39 mouse cellular contexts compared by ENCODE assay signal in the genomic region with DNA sequence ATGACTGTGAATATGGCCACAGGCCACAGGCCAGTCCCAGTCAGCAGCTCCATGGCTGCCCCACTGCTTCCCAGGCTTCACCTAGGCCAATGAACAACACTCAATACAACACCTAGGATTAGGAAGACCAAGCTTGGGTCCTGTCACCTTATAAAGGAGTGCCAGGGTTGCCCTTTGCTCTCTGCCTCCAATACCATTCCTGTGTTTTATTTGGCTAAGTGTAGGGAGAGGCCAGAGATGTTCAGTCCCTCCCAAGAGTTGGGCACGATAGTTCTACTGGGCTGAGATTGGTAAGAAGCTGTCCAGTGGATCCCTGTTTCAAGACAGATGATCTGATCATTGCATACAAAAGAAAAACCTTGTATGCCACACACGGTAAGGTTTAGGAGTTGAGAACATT. TPM values are rescaled to one million over a fixed set of nuclear protein-coding genes. Genes with fewer than 3 reads are reported as not detected.
"Had no signal": no experiment of that assay in that cellular context is flagged by ENCODE, and none has a peak within 500 bp of the region (broad histone marks: within the 10 kb centered on the region; RNA-seq: fewer than 3 reads in every experiment).

No protein-coding gene starts in this region.

- H3K27ac ChIP-seq: embryonic facial prominence, embryonic 10.5 days; embryonic facial prominence, embryonic 12.5 days; embryonic facial prominence, embryonic 13.5 days; embryonic facial prominence, embryonic 15.5 days; forebrain, embryonic 10.5 days; forebrain, embryonic 12.5 days; forebrain, embryonic 13.5 days; forebrain, embryonic 15.5 days; gastrocnemius, adult 2 months had no signal

- H3K36me3 ChIP-seq: embryonic facial prominence, embryonic 10.5 days; embryonic facial prominence, embryonic 12.5 days; embryonic facial prominence, embryonic 13.5 days; embryonic facial prominence, embryonic 15.5 days; forebrain, embryonic 10.5 days; forebrain, embryonic 12.5 days; forebrain, embryonic 15.5 days had no signal

- H3K4me3 ChIP-seq: embryonic facial prominence, embryonic 10.5 days; embryonic facial prominence, embryonic 12.5 days; embryonic facial prominence, embryonic 13.5 days; embryonic facial prominence, embryonic 15.5 days; erythroblast, embryonic 14.5 days; forebrain, embryonic 10.5 days; forebrain, embryonic 12.5 days; forebrain, embryonic 13.5 days; forebrain, embryonic 15.5 days; gastrocnemius, adult 2 months had no signal

- H3K9me3 ChIP-seq: embryonic facial prominence, embryonic 10.5 days; embryonic facial prominence, embryonic 12.5 days; embryonic facial prominence, embryonic 13.5 days; embryonic facial prominence, embryonic 15.5 days; forebrain, embryonic 10.5 days; forebrain, embryonic 12.5 days; forebrain, embryonic 13.5 days; forebrain, embryonic 15.5 days had no signal

- H3K9ac ChIP-seq: embryonic facial prominence, embryonic 12.5 days; embryonic facial prominence, embryonic 13.5 days; embryonic facial prominence, embryonic 15.5 days; forebrain, embryonic 12.5 days; forebrain, embryonic 13.5 days; forebrain, embryonic 15.5 days; forebrain, postnatal 0 days had no signal

- ATAC-seq: forebrain, embryonic 13.5 days; forebrain, embryonic 14.5 days; forebrain, embryonic 15.5 days; forebrain, embryonic 16.5 days; forebrain, postnatal 0 days had no signal

- H3K4me1 ChIP-seq: embryonic facial prominence, embryonic 10.5 days; embryonic facial prominence, embryonic 12.5 days; embryonic facial prominence, embryonic 13.5 days; embryonic facial prominence, embryonic 15.5 days; forebrain, embryonic 15.5 days had no signal

- DNase-seq: cerebellum, adult 18-20 months; cerebellum, adult 2 months; cerebellum, adult 8-10 months; cerebellum, adult 9-10 months; cerebellum, adult 9-11 months; cerebellum, postnatal 10 days; cerebellum, postnatal 14 days; cerebellum, postnatal 25 days; cerebellum, postnatal 36 days; embryo, embryonic 11 days; forebrain, postnatal 0 days; gastrocnemius, adult 2 months; gastrocnemius, postnatal 10 days; gastrocnemius, postnatal 14 days; gastrocnemius, postnatal 25 days; gastrocnemius, postnatal 36 days; heart, adult 11 months had no signal

- H3K4me2 ChIP-seq: embryonic facial prominence, embryonic 12.5 days; embryonic facial prominence, embryonic 13.5 days; embryonic facial prominence, embryonic 15.5 days; forebrain, embryonic 12.5 days; forebrain, embryonic 13.5 days; forebrain, embryonic 15.5 days had no signal

- H3K27me3 ChIP-seq: embryonic facial prominence, embryonic 12.5 days; embryonic facial prominence, embryonic 13.5 days; embryonic facial prominence, embryonic 15.5 days; forebrain, embryonic 12.5 days; forebrain, embryonic 13.5 days; forebrain, embryonic 15.5 days had no signal

RNA-seq across cellular contexts. Expression of gene Cyp2d34, which starts 21.2 kb away (rescaled TPM):
- total RNA-seq: common myeloid progenitor, adult 5-6 weeks; forebrain, postnatal 0 days; gastrocnemius, adult 18-20 months; gastrocnemius, adult 2 months; gastrocnemius, adult 8-10 months; gastrocnemius, postnatal 10 days; gastrocnemius, postnatal 14 days; gastrocnemius, postnatal 25 days; gastrocnemius, postnatal 36 days; gastrocnemius, postnatal 4 days; granulocyte monocyte progenitor cell, adult 5-6 weeks had no signal
- polyA plus RNA-seq: cerebellum, adult 2 months; cortical plate, adult 2 months; embryonic facial prominence, embryonic 10.5 days; embryonic facial prominence, embryonic 11.5 days; embryonic facial prominence, embryonic 12.5 days; embryonic facial prominence, embryonic 13.5 days; embryonic facial prominence, embryonic 14.5 days; embryonic facial prominence, embryonic 15.5 days; erythroblast, embryonic 14.5 days; forebrain, embryonic 10.5 days; forebrain, embryonic 11.5 days; forebrain, embryonic 12.5 days; forebrain, embryonic 13.5 days; forebrain, embryonic 14.5 days; forebrain, embryonic 15.5 days; forebrain, embryonic 16.5 days; forebrain, postnatal 0 days; frontal cortex, adult 2 months; gonadal fat pad, adult 2 months had no signal
